In genomic region chr13:97442283-97442682, GRCm38 (mm10) we compare ENCODE assay signal across 8 mouse cellular contexts.
DNase-seq lines count a peak whose midpoint lies in the region; ATAC-seq and TF ChIP-seq lines count a peak whose summit lies in the region.

No protein-coding gene starts in this region.

- no peak overlapping the region; the same call in 1 of the 2 replicates for H3K4me2 ChIP-seq in kidney, embryonic 14.5 days (replicated peaks; ENCODE audit: low read depth, low read length)
- peak overlapping the region; percentile 17; the same call in 1 of the 2 replicates for H3K4me2 ChIP-seq in heart, postnatal 0 days (ENCODE audit: low read depth, low read length)
- no peak overlapping the region for H3K4me2 ChIP-seq in liver, embryonic 16.5 days (ENCODE audit: low read depth, low read length)

- TF ChIP-seq CTCF in heart, postnatal 0 days (IDR thresholded peaks at IDR 0.05; ENCODE audit: low read depth) = no peak

- H3K27ac ChIP-seq in kidney, embryonic 14.5 days (ENCODE audit: low read depth, low read length) = peak overlapping the region; percentile 62; the same call in 1 of the 2 replicates
- H3K27ac ChIP-seq in heart, postnatal 0 days (ENCODE audit: low read depth) = peak overlapping the region; percentile 51
- peak overlapping the region; percentile 41 for H3K27ac ChIP-seq in liver, embryonic 16.5 days (ENCODE audit: low read length)

- no peak for DNase-seq in kidney, adult 11 months
- DNase-seq in T-cell, adult 2 months (ENCODE audit: low spot score) = peak; percentile 81
- no peak for DNase-seq in heart, postnatal 0 days (ENCODE audit: low spot score)
- peak; percentile 40 for DNase-seq in splenic B cell, adult 2 months (ENCODE audit: low read depth, low spot score)
- DNase-seq in ovary, adult 18-20 months (ENCODE audit: low spot score) = no peak
- DNase-seq in right cerebral cortex, postnatal 4 days = no peak

- peaks cover 22% of the 10 kb centered on the region for H3K4me1 ChIP-seq in kidney, embryonic 14.5 days (ENCODE audit: control insufficient read depth, insufficient read depth, low read length)
- peaks cover 13% of the 10 kb centered on the region; the same call in 1 of the 2 replicates for H3K4me1 ChIP-seq in heart, postnatal 0 days (ENCODE audit: control insufficient read depth, insufficient read depth)
- peaks cover 25% of the 10 kb centered on the region for H3K4me1 ChIP-seq in liver, embryonic 16.5 days (ENCODE audit: control insufficient read depth, low read depth, low read length)

- H3K4me3 ChIP-seq in kidney, embryonic 14.5 days (ENCODE audit: low read length) = no peak overlapping the region
- H3K4me3 ChIP-seq in heart, postnatal 0 days (ENCODE audit: low read depth, low read length) = no peak overlapping the region
- no peak overlapping the region for H3K4me3 ChIP-seq in liver, embryonic 16.5 days (ENCODE audit: low read depth, low read length)

- no peak overlapping the region for H3K9ac ChIP-seq in kidney, embryonic 14.5 days (ENCODE audit: low read depth, low read length)
- no peak overlapping the region for H3K9ac ChIP-seq in heart, postnatal 0 days (replicated peaks; ENCODE audit: low read depth, low read length)
- no peak overlapping the region for H3K9ac ChIP-seq in liver, embryonic 16.5 days (ENCODE audit: low read depth, low read length)

- H3K36me3 ChIP-seq in kidney, embryonic 14.5 days (ENCODE audit: control insufficient read depth, insufficient read depth, low read length) = no peaks in the 10 kb centered on the region
- H3K36me3 ChIP-seq in heart, postnatal 0 days (replicated peaks; ENCODE audit: control insufficient read depth, insufficient read depth, low read length) = no peaks in the 10 kb centered on the region
- no peaks in the 10 kb centered on the region for H3K36me3 ChIP-seq in liver, embryonic 16.5 days (ENCODE audit: control insufficient read depth, insufficient read depth)
- H3K36me3 ChIP-seq in splenic B cell, adult 2 months (ENCODE audit: control insufficient read depth, insufficient read depth, low read length, poor library complexity, severe bottlenecking) = no peaks in the 10 kb centered on the region

- no peak for ATAC-seq in kidney, embryonic 14.5 days (ENCODE audit: low FRiP score, low TSS enrichment)
- no peak for ATAC-seq in heart, postnatal 0 days (ENCODE audit: insufficient read depth, low read depth)
- no peak for ATAC-seq in liver, embryonic 16.5 days (ENCODE audit: low read depth)

- 24% methylated on average over 10 of the region's 10 CpGs for WGBS in kidney, embryonic 14.5 days
- WGBS in heart, postnatal 0 days = 35% methylated on average over 10 of the region's 10 CpGs
- WGBS in liver, embryonic 16.5 days (ENCODE audit: insufficient replicate concordance) = 10% methylated on average over 10 of the region's 10 CpGs

- H3K27me3 ChIP-seq in kidney, embryonic 14.5 days (ENCODE audit: control insufficient read depth, insufficient read depth, low read length) = no peaks in the 10 kb centered on the region
- peaks cover 15% of the 10 kb centered on the region for H3K27me3 ChIP-seq in heart, postnatal 0 days (ENCODE audit: control insufficient read depth, insufficient read depth, low read length)
- peaks cover 6% of the 10 kb centered on the region for H3K27me3 ChIP-seq in liver, embryonic 16.5 days (ENCODE audit: control insufficient read depth, insufficient read depth, low read depth, low read length)
- H3K27me3 ChIP-seq in splenic B cell, adult 2 months (ENCODE audit: control insufficient read depth, insufficient read depth, low read length, poor library complexity, severe bottlenecking) = no peaks in the 10 kb centered on the region

- no peak for TF ChIP-seq EP300 in heart, postnatal 0 days (IDR thresholded peaks at IDR 0.05; ENCODE audit: low read depth)

- H3K9me3 ChIP-seq in kidney, embryonic 14.5 days (ENCODE audit: control insufficient read depth, low read length) = no peaks in the 10 kb centered on the region
- H3K9me3 ChIP-seq in heart, postnatal 0 days (replicated peaks; ENCODE audit: control insufficient read depth, low read length) = no peaks in the 10 kb centered on the region
- H3K9me3 ChIP-seq in liver, embryonic 16.5 days (replicated peaks; ENCODE audit: control insufficient read depth, low read length) = no peaks in the 10 kb centered on the region

Comparison
In these comparisons a context has a peak if more than half of its experiments do, and no peak if none do; other contexts are left out.
1. DNase-seq: peak in T-cell, adult 2 months (single experiment) and splenic B cell, adult 2 months (single experiment); none in kidney, adult 11 months (single experiment), heart, postnatal 0 days (single experiment), ovary, adult 18-20 months (single experiment) and right cerebral cortex, postnatal 4 days (single experiment).
2. Peak in every context shown above with its lines, with median percentiles within 50 percentile points of each other: H3K27ac ChIP-seq.